Mouse (Mus musculus): Measurements from ENCODE around the gene Banp. TPM values are rescaled to one million over a fixed set of nuclear protein-coding genes. Genes with fewer than 3 reads are reported as not detected.

The Banp gene
- polyA plus RNA-seq, 1 experiment, result 68.4 TPM

- no peak for TF ChIP-seq CTCF (IDR thresholded peaks at IDR 0.05; ENCODE audit: extremely low read depth, insufficient read depth, low read length)
- TF ChIP-seq POLR2A (IDR thresholded peaks at IDR 0.05; ENCODE audit: extremely low read depth, insufficient read depth, low read length), result no peak
- H3K4me3 ChIP-seq (ENCODE audit: insufficient read depth, low read length), result no peak overlapping the region
- no peak overlapping the region for H3K27ac ChIP-seq (ENCODE audit: insufficient read depth, low read length)
- H3K4me1 ChIP-seq (ENCODE audit: control insufficient read depth, insufficient read depth, low read length), result peaks cover 2% of the 10 kb centered on the region
Measured at GRCm38 (mm10) chr8:122058510-122058909, 109.0 kb downstream of the Banp start.

GRCm38 (mm10) chr8:122058951-122059350 is 109.4 kb downstream of the Banp start:
- Histone ChIP-seq H3K4me1 (ENCODE audit: control insufficient read depth, insufficient read depth, low read length) (peaks cover 2% of the 10 kb centered on the region), H3K4me3 (ENCODE audit: insufficient read depth, low read length) (no peak overlapping the region), H3K27ac (ENCODE audit: insufficient read depth, low read length) (no peak overlapping the region)
- TF ChIP-seq POLR2A (IDR thresholded peaks at IDR 0.05; ENCODE audit: extremely low read depth, insufficient read depth, low read length) (no peak), CTCF (IDR thresholded peaks at IDR 0.05; ENCODE audit: extremely low read depth, insufficient read depth, low read length) (no peak)

GRCm38 (mm10) chr8:122062508-122063223 is 113.1 kb downstream of the Banp start:
- TF ChIP-seq POLR2A (IDR thresholded peaks at IDR 0.05; ENCODE audit: extremely low read depth, insufficient read depth, low read length) (no peak), CTCF (IDR thresholded peaks at IDR 0.05; ENCODE audit: extremely low read depth, insufficient read depth, low read length) (no peak)
- peaks cover 2% of the 10 kb centered on the region for H3K4me1 ChIP-seq (ENCODE audit: control insufficient read depth, insufficient read depth, low read length)
- H3K4me3 ChIP-seq (ENCODE audit: insufficient read depth, low read length), result no peak overlapping the region
- H3K27ac ChIP-seq (ENCODE audit: insufficient read depth, low read length), result no peak overlapping the region

- no peak for TF ChIP-seq POLR2A (IDR thresholded peaks at IDR 0.05; ENCODE audit: extremely low read depth, insufficient read depth, low read length)
- no peak for TF ChIP-seq CTCF (IDR thresholded peaks at IDR 0.05; ENCODE audit: extremely low read depth, insufficient read depth, low read length)
Measured at GRCm38 (mm10) chr8:122064353-122064752, 114.8 kb downstream of the Banp start.

GRCm38 (mm10) chr8:122067783-122068505 is 118.4 kb downstream of the Banp start:
- Histone ChIP-seq H3K4me1 (ENCODE audit: control insufficient read depth, insufficient read depth, low read length) (no peaks in the 10 kb centered on the region), H3K4me3 (ENCODE audit: insufficient read depth, low read length) (no peak overlapping the region), H3K27ac (ENCODE audit: insufficient read depth, low read length) (no peak overlapping the region)
- TF ChIP-seq POLR2A (IDR thresholded peaks at IDR 0.05; ENCODE audit: extremely low read depth, insufficient read depth, low read length) (no peak), CTCF (IDR thresholded peaks at IDR 0.05; ENCODE audit: extremely low read depth, insufficient read depth, low read length) (no peak)

More at GRCm38 (mm10) chr8:122064353-122064752, 114.8 kb downstream of the Banp start:
- Histone ChIP-seq H3K4me3 (ENCODE audit: insufficient read depth, low read length) (no peak overlapping the region), H3K27ac (ENCODE audit: insufficient read depth, low read length) (no peak overlapping the region), H3K4me1 (ENCODE audit: control insufficient read depth, insufficient read depth, low read length) (no peaks in the 10 kb centered on the region)

- Histone ChIP-seq H3K4me1 (ENCODE audit: control insufficient read depth, insufficient read depth, low read length) (no peaks in the 10 kb centered on the region), H3K4me3 (ENCODE audit: insufficient read depth, low read length) (no peak overlapping the region), H3K27ac (ENCODE audit: insufficient read depth, low read length) (no peak overlapping the region)
- TF ChIP-seq CTCF (IDR thresholded peaks at IDR 0.05; ENCODE audit: extremely low read depth, insufficient read depth, low read length), result no peak
- no peak for TF ChIP-seq POLR2A (IDR thresholded peaks at IDR 0.05; ENCODE audit: extremely low read depth, insufficient read depth, low read length)
Measured at GRCm38 (mm10) chr8:122068609-122069008, 119.1 kb downstream of the Banp start.

GRCm38 (mm10) chr8:122069281-122069680 is 119.7 kb downstream of the Banp start:
- H3K27ac ChIP-seq (ENCODE audit: insufficient read depth, low read length), result no peak overlapping the region
- TF ChIP-seq POLR2A (IDR thresholded peaks at IDR 0.05; ENCODE audit: extremely low read depth, insufficient read depth, low read length) (no peak), CTCF (IDR thresholded peaks at IDR 0.05; ENCODE audit: extremely low read depth, insufficient read depth, low read length) (no peak)
- no peak overlapping the region for H3K4me3 ChIP-seq (ENCODE audit: insufficient read depth, low read length)
- H3K4me1 ChIP-seq (ENCODE audit: control insufficient read depth, insufficient read depth, low read length), result no peaks in the 10 kb centered on the region

GRCm38 (mm10) chr8:122071193-122071592 is 121.6 kb downstream of the Banp start:
- TF ChIP-seq POLR2A (IDR thresholded peaks at IDR 0.05; ENCODE audit: extremely low read depth, insufficient read depth, low read length) (no peak), CTCF (IDR thresholded peaks at IDR 0.05; ENCODE audit: extremely low read depth, insufficient read depth, low read length) (no peak)
- Histone ChIP-seq H3K4me3 (ENCODE audit: insufficient read depth, low read length) (no peak overlapping the region), H3K4me1 (ENCODE audit: control insufficient read depth, insufficient read depth, low read length) (no peaks in the 10 kb centered on the region), H3K27ac (ENCODE audit: insufficient read depth, low read length) (no peak overlapping the region)

- TF ChIP-seq POLR2A (IDR thresholded peaks at IDR 0.05; ENCODE audit: extremely low read depth, insufficient read depth, low read length), result no peak
- TF ChIP-seq CTCF (IDR thresholded peaks at IDR 0.05; ENCODE audit: extremely low read depth, insufficient read depth, low read length), result no peak
Measured at GRCm38 (mm10) chr8:122073964-122074363, 124.4 kb downstream of the Banp start.

GRCm38 (mm10) chr8:122074442-122074841 is 124.9 kb downstream of the Banp start:
- Histone ChIP-seq H3K4me3 (ENCODE audit: insufficient read depth, low read length) (no peak overlapping the region), H3K4me1 (ENCODE audit: control insufficient read depth, insufficient read depth, low read length) (no peaks in the 10 kb centered on the region), H3K27ac (ENCODE audit: insufficient read depth, low read length) (no peak overlapping the region)
- no peak for TF ChIP-seq POLR2A (IDR thresholded peaks at IDR 0.05; ENCODE audit: extremely low read depth, insufficient read depth, low read length)
- no peak for TF ChIP-seq CTCF (IDR thresholded peaks at IDR 0.05; ENCODE audit: extremely low read depth, insufficient read depth, low read length)

More at GRCm38 (mm10) chr8:122073964-122074363, 124.4 kb downstream of the Banp start:
- Histone ChIP-seq H3K4me1 (ENCODE audit: control insufficient read depth, insufficient read depth, low read length) (no peaks in the 10 kb centered on the region), H3K4me3 (ENCODE audit: insufficient read depth, low read length) (no peak overlapping the region), H3K27ac (ENCODE audit: insufficient read depth, low read length) (no peak overlapping the region)
